In genomic region chr2:27026857-27027617, GRCm38 (mm10) we compare ENCODE assay signal across 9 mouse cellular contexts. TPM values are rescaled to one million over a fixed set of nuclear protein-coding genes. Genes with fewer than 3 reads are reported as not detected.
DNase-seq lines count a peak whose midpoint lies in the region; ATAC-seq and TF ChIP-seq lines count a peak whose summit lies in the region.
"Had no signal": no experiment of that assay in that cellular context is flagged by ENCODE, and none has a peak within 500 bp of the region (broad histone marks: within the 10 kb centered on the region; RNA-seq: fewer than 3 reads in every experiment).

No protein-coding gene starts in this region.

- ATAC-seq in liver, embryonic 11.5 days (replicated peaks; ENCODE audit: low FRiP score): no peak
- ATAC-seq in liver, embryonic 12.5 days: no peak
- no peak for ATAC-seq in limb, embryonic 12.5 days (ENCODE audit: insufficient number of reproducible peaks, insufficient read depth, low FRiP score, low TSS enrichment, low read depth)

- H3K36me3 ChIP-seq in liver, embryonic 11.5 days (ENCODE audit: control insufficient read depth, insufficient read depth, low read length): no peaks in the 10 kb centered on the region
- no peaks in the 10 kb centered on the region for H3K36me3 ChIP-seq in liver, embryonic 12.5 days
- H3K36me3 ChIP-seq in forebrain, embryonic 10.5 days (replicated peaks): no peaks in the 10 kb centered on the region
- H3K36me3 ChIP-seq in limb, embryonic 12.5 days: no peaks in the 10 kb centered on the region

- H3K4me2 ChIP-seq in liver, embryonic 11.5 days: peak overlapping the region; percentile 53; the same call in 1 of the 2 replicates
- H3K4me2 ChIP-seq in liver, embryonic 12.5 days: no peak overlapping the region
- peak overlapping the region; percentile 60 for H3K4me2 ChIP-seq in limb, embryonic 12.5 days

- peaks cover 9% of the 10 kb centered on the region for H3K27me3 ChIP-seq in liver, embryonic 11.5 days (replicated peaks; ENCODE audit: control insufficient read depth, insufficient read depth, low read length)
- peaks cover 46% of the 10 kb centered on the region for H3K27me3 ChIP-seq in liver, embryonic 12.5 days (replicated peaks)
- H3K27me3 ChIP-seq in forebrain, embryonic 10.5 days (ENCODE audit: poor library complexity, severe bottlenecking): peaks cover 28% of the 10 kb centered on the region
- peaks cover 21% of the 10 kb centered on the region; the same call in 1 of the 2 replicates for H3K27me3 ChIP-seq in limb, embryonic 12.5 days

- 47% methylated on average over 10 of the region's 10 CpGs for WGBS in liver, embryonic 11.5 days
- 37% methylated on average over 10 of the region's 10 CpGs for WGBS in liver, embryonic 12.5 days (ENCODE audit: insufficient replicate concordance)
- WGBS in forebrain, embryonic 10.5 days: 72% methylated on average over 10 of the region's 10 CpGs
- WGBS in limb, embryonic 12.5 days: 75% methylated on average over 10 of the region's 10 CpGs
- WGBS in olfactory bulb, adult 2 months: 58% methylated on average over 10 of the region's 10 CpGs

- H3K27ac ChIP-seq in liver, embryonic 11.5 days (ENCODE audit: low read depth, low read length): no peak overlapping the region
- no peak overlapping the region for H3K27ac ChIP-seq in liver, embryonic 12.5 days
- no peak overlapping the region for H3K27ac ChIP-seq in forebrain, embryonic 10.5 days
- no peak overlapping the region for H3K27ac ChIP-seq in limb, embryonic 12.5 days
- H3K27ac ChIP-seq in olfactory bulb, adult 2 months (ENCODE audit: insufficient read depth, low read depth, low read length): 0 out of 2 replicates have a peak overlapping the region, but pooled peaks have one; percentile 28

- no peaks in the 10 kb centered on the region for H3K9me3 ChIP-seq in liver, embryonic 11.5 days (ENCODE audit: control insufficient read depth, low read length)
- H3K9me3 ChIP-seq in liver, embryonic 12.5 days (replicated peaks): no peaks in the 10 kb centered on the region
- H3K9me3 ChIP-seq in forebrain, embryonic 10.5 days: no peaks in the 10 kb centered on the region
- H3K9me3 ChIP-seq in limb, embryonic 12.5 days: no peaks in the 10 kb centered on the region

- no peak for TF ChIP-seq POLR2A in olfactory bulb, adult 2 months (IDR thresholded peaks at IDR 0.05; ENCODE audit: insufficient read depth, low read depth, low read length)

- TF ChIP-seq CTCF in olfactory bulb, adult 2 months (IDR thresholded peaks at IDR 0.05; ENCODE audit: insufficient read depth, low read depth, low read length): no peak

- DNase-seq in liver, embryonic 11.5 days (ENCODE audit: low spot score): no peak
- DNase-seq in forebrain, embryonic 10.5 days (ENCODE audit: extremely low spot score, low spot score): no peak
- DNase-seq in heart, postnatal 10 days: no peak
- no peak for DNase-seq in kidney, adult 8-10 months
- no peak for DNase-seq in urinary bladder, postnatal 14 days (ENCODE audit: low spot score)

- H3K4me3 ChIP-seq in liver, embryonic 11.5 days (ENCODE audit: low read depth, low read length): no peak overlapping the region
- H3K4me3 ChIP-seq in liver, embryonic 12.5 days: no peak overlapping the region
- H3K4me3 ChIP-seq in forebrain, embryonic 10.5 days: peak overlapping the region; percentile 52
- H3K4me3 ChIP-seq in limb, embryonic 12.5 days (replicated peaks): no peak overlapping the region
- H3K4me3 ChIP-seq in olfactory bulb, adult 2 months (ENCODE audit: insufficient read depth, low read depth, low read length): peak overlapping the region; percentile 76

- intact Hi-C loops in heart, postnatal 10 days (cut with DNase I): no loop called here

- no peak overlapping the region for H3K9ac ChIP-seq in liver, embryonic 11.5 days (ENCODE audit: low read depth, low read length)
- no peak overlapping the region for H3K9ac ChIP-seq in liver, embryonic 12.5 days
- H3K9ac ChIP-seq in limb, embryonic 12.5 days (replicated peaks): 0 out of 2 replicates have a peak overlapping the region, but pooled peaks have one; percentile 44

- H3K4me1 ChIP-seq in liver, embryonic 11.5 days (replicated peaks; ENCODE audit: control insufficient read depth, insufficient read depth, low read length): 0 out of 2 replicates have a peak, but pooled peaks cover 4% of the 10 kb centered on the region
- peaks cover 9% of the 10 kb centered on the region for H3K4me1 ChIP-seq in liver, embryonic 12.5 days
- peaks cover 24% of the 10 kb centered on the region for H3K4me1 ChIP-seq in forebrain, embryonic 10.5 days
- H3K4me1 ChIP-seq in limb, embryonic 12.5 days (replicated peaks): 0 out of 2 replicates have a peak, but pooled peaks cover 7% of the 10 kb centered on the region
- peaks cover 21% of the 10 kb centered on the region for H3K4me1 ChIP-seq in olfactory bulb, adult 2 months (ENCODE audit: control insufficient read depth, insufficient read depth, low read length)

RNA-seq across cellular contexts. Expression of gene Slc2a6, which starts 0.8 kb away (rescaled TPM):
- polyA plus RNA-seq in liver, embryonic 11.5 days (2014; fragmentation: Nextera tagmentation; extraction: Ambion mirVana): 0.51 and 0.64 TPM in 2 replicates
- 0.31 and 0.36 TPM in 2 replicates for polyA plus RNA-seq in liver, embryonic 12.5 days (2016; fragmentation: Nextera tagmentation; extraction: Ambion mirVana)
- polyA plus RNA-seq in forebrain, embryonic 10.5 days (2016; fragmentation: Nextera tagmentation; extraction: Ambion mirVana): 1.6 and 2.1 TPM in 2 replicates
- polyA plus RNA-seq in limb, embryonic 12.5 days (2016; fragmentation: Nextera tagmentation; extraction: Ambion mirVana): 1.5 and 1.8 TPM in 2 replicates
- not detected in 2 replicates for polyA plus RNA-seq in olfactory bulb, adult 2 months (2012; ENCODE audit: insufficient read depth, insufficient read length, low replicate concordance, missing spikeins)
- under 1 TPM in 1 of 2 experiments, not detected in 1; 0.14 TPM for total RNA-seq in heart, postnatal 10 days (2021)

RNA-seq across cellular contexts. Expression of gene Cacfd1, which starts 17.3 kb away (rescaled TPM):
- polyA plus RNA-seq in liver, embryonic 11.5 days (2014; fragmentation: Nextera tagmentation; extraction: Ambion mirVana): 32.6 and 32.9 TPM in 2 replicates
- polyA plus RNA-seq in liver, embryonic 12.5 days (2016; fragmentation: Nextera tagmentation; extraction: Ambion mirVana): 16.5 and 19.1 TPM in 2 replicates
- 101 and 103 TPM in 2 replicates for polyA plus RNA-seq in forebrain, embryonic 10.5 days (2016; fragmentation: Nextera tagmentation; extraction: Ambion mirVana)
- 96.5 and 100 TPM in 2 replicates for polyA plus RNA-seq in limb, embryonic 12.5 days (2016; fragmentation: Nextera tagmentation; extraction: Ambion mirVana)
- not detected in 2 replicates for polyA plus RNA-seq in olfactory bulb, adult 2 months (2012; ENCODE audit: insufficient read depth, insufficient read length, low replicate concordance, missing spikeins)
- total RNA-seq in heart, postnatal 10 days (2021): 10 to 100 TPM; 29.0 to 36.7 TPM

RNA-seq across cellular contexts. Expression of gene Mymk, which starts 44.9 kb away (rescaled TPM):
- 0.12 and 0.13 TPM in 2 replicates for polyA plus RNA-seq in liver, embryonic 11.5 days (2014; fragmentation: Nextera tagmentation; extraction: Ambion mirVana)
- polyA plus RNA-seq in liver, embryonic 12.5 days (2016; fragmentation: Nextera tagmentation; extraction: Ambion mirVana): 0.14 and 0.90 TPM in 2 replicates
- not detected in 2 replicates for polyA plus RNA-seq in forebrain, embryonic 10.5 days (2016; fragmentation: Nextera tagmentation; extraction: Ambion mirVana)
- polyA plus RNA-seq in limb, embryonic 12.5 days (2016; fragmentation: Nextera tagmentation; extraction: Ambion mirVana): 16.9 and 24.6 TPM in 2 replicates
- not detected in 2 replicates for polyA plus RNA-seq in olfactory bulb, adult 2 months (2012; ENCODE audit: insufficient read depth, insufficient read length, low replicate concordance, missing spikeins)
- under 1 TPM in 1 of 2 experiments, not detected in 1; 0.22 TPM for total RNA-seq in heart, postnatal 10 days (2021)
- total RNA-seq: heart, postnatal 4 days had no signal

RNA-seq across cellular contexts. Expression of gene Adamtsl2, which starts 52.1 kb away (rescaled TPM):
- 1.8 and 3.5 TPM in 2 replicates for polyA plus RNA-seq in liver, embryonic 11.5 days (2014; fragmentation: Nextera tagmentation; extraction: Ambion mirVana)
- 0.77 and 1.3 TPM in 2 replicates for polyA plus RNA-seq in liver, embryonic 12.5 days (2016; fragmentation: Nextera tagmentation; extraction: Ambion mirVana)
- polyA plus RNA-seq in forebrain, embryonic 10.5 days (2016; fragmentation: Nextera tagmentation; extraction: Ambion mirVana): 3.8 and 5.3 TPM in 2 replicates
- polyA plus RNA-seq in limb, embryonic 12.5 days (2016; fragmentation: Nextera tagmentation; extraction: Ambion mirVana): 11.8 and 12.3 TPM in 2 replicates
- polyA plus RNA-seq in olfactory bulb, adult 2 months (2012; ENCODE audit: insufficient read depth, insufficient read length, low replicate concordance, missing spikeins): not detected in 2 replicates
- 10 to 100 TPM in 1 of 2 experiments, 1 to 10 TPM in 1; 8.7 to 19.4 TPM for total RNA-seq in heart, postnatal 10 days (2021)

RNA-seq across cellular contexts. Expression of gene Adamts13, which starts 53.8 kb away (rescaled TPM):
- polyA plus RNA-seq in liver, embryonic 11.5 days (2014; fragmentation: Nextera tagmentation; extraction: Ambion mirVana): 0.43 and 0.63 TPM in 2 replicates
- polyA plus RNA-seq in liver, embryonic 12.5 days (2016; fragmentation: Nextera tagmentation; extraction: Ambion mirVana): 0.96 and 1.1 TPM in 2 replicates
- not detected in 2 replicates for polyA plus RNA-seq in forebrain, embryonic 10.5 days (2016; fragmentation: Nextera tagmentation; extraction: Ambion mirVana)
- polyA plus RNA-seq in limb, embryonic 12.5 days (2016; fragmentation: Nextera tagmentation; extraction: Ambion mirVana): 0.06 and 0.11 TPM in 2 replicates
- polyA plus RNA-seq in olfactory bulb, adult 2 months (2012; ENCODE audit: insufficient read depth, insufficient read length, low replicate concordance, missing spikeins): not detected in 2 replicates
- total RNA-seq in heart, postnatal 10 days (2021): not detected
- total RNA-seq: heart, postnatal 4 days had no signal

Comparison
In these comparisons a context has a peak if more than half of its experiments do, and no peak if none do; other contexts are left out.
1. H3K4me3 ChIP-seq: peak in forebrain, embryonic 10.5 days (single experiment) and olfactory bulb, adult 2 months (single experiment); none in liver, embryonic 11.5 days (single experiment), liver, embryonic 12.5 days (single experiment) and limb, embryonic 12.5 days (single experiment).
2. RNA of gene Cacfd1, which starts 17.3 kb away (polyA plus RNA-seq): 101 to 103 TPM in forebrain, embryonic 10.5 days, 96.5 to 100 TPM in limb, embryonic 12.5 days, 32.6 to 32.9 TPM in liver, embryonic 11.5 days and 16.5 to 19.1 TPM in liver, embryonic 12.5 days; not detected in olfactory bulb, adult 2 months; every median in the first group is over 10 times any median in the second.